Mouse (Mus musculus) forebrain, embryonic 14.5 days (tissue): ENCODE measurements at regions not wholly inside any gene's neighbourhood (a gene's known extent, or its start where the extent isn't known, plus 50 kb on each side); places are given as distances from the start of the nearest gene placed in this dataset.

Experiments
- ATAC-seq: fragments of 200-750 bp; cut with Nextera tagmentation; 2 replicates; pipeline ENCODE4 v1.8.0; 2017; ENCODE audit warnings: mild to moderate bottlenecking, moderate library complexity
- DNase-seq: peaks from one replicate; pipeline ENCODE4 v3.0.0-alpha.2; 2015; ENCODE audit warnings: low spot score
- H3K27ac ChIP-seq: fragments of 300-500 bp; sonication (generic); 2 replicates; pipeline ENCODE4 v1.5.1; 2014; ENCODE audit warnings: low read depth, mild to moderate bottlenecking, control low read depth, low read length, moderate library complexity
- H3K27me3 ChIP-seq: fragments of 300-500 bp; sonication (generic); replicated peaks from 2 replicates; pipeline ENCODE4 v1.6.1; 2014; ENCODE audit warnings: low read length, control low read depth, mixed read lengths; ENCODE audit not compliant: control insufficient read depth, insufficient read depth
- H3K36me3 ChIP-seq: fragments of 300-500 bp; sonication (generic); 2 replicates; pipeline ENCODE4 v1.6.1; 2014; ENCODE audit warnings: low read length, control low read depth; ENCODE audit not compliant: control insufficient read depth, insufficient read depth
- H3K4me1 ChIP-seq: fragments of 300-500 bp; sonication (generic); 2 replicates; pipeline ENCODE4 v1.6.1; 2014; ENCODE audit warnings: antibody characterized with exemption, low read length, control low read depth; ENCODE audit not compliant: control insufficient read depth, insufficient read depth
- H3K4me2 ChIP-seq: fragments of 300-500 bp; sonication (generic); 2 replicates; pipeline ENCODE4 v1.6.1; 2014; ENCODE audit warnings: mild to moderate bottlenecking, control low read depth, low read length
- H3K4me3 ChIP-seq: fragments of 300-500 bp; sonication (generic); 2 replicates; pipeline ENCODE4 v1.5.1; 2014; ENCODE audit warnings: low read depth, low read length, control low read depth
- H3K9ac ChIP-seq: fragments of 300-500 bp; sonication (generic); 2 replicates; pipeline ENCODE4 v1.6.1; 2014; ENCODE audit warnings: mild to moderate bottlenecking, low read length, control low read depth, moderate library complexity
- H3K9me3 ChIP-seq: fragments of 300-500 bp; sonication (generic); replicated peaks from 2 replicates; pipeline ENCODE4 v1.6.1; 2016; ENCODE audit warnings: low read length, control low read depth, mixed read lengths; ENCODE audit not compliant: control insufficient read depth
- WGBS: fragments of 180-500 bp; shearing (Covaris S2); extraction: QIAGEN DNeasy Blood & Tissue Kit; methylation state at CpG from one replicate; pipeline ENCODE4 v1.1.7; 2014; 5-methylcytosine and 5-hydroxymethylcytosine counted together

- Histone ChIP-seq H3K27me3 (no peaks in the 10 kb centered on the region), H3K36me3 (no peaks in the 10 kb centered on the region), H3K4me3 (no peak overlapping the region), H3K9me3 (no peaks in the 10 kb centered on the region), H3K27ac (no peak overlapping the region), H3K4me1 (no peaks in the 10 kb centered on the region), H3K4me2 (no peak overlapping the region), H3K9ac (no peak overlapping the region)
- WGBS, result 68% methylated on average over 3 of the region's 3 CpGs
- DNase-seq (peak; percentile 18), ATAC-seq (peak; percentile 54; the same call in 1 of the 2 replicates)
These were observed 87.1 kb upstream of the Fam3c start for GRCm38 (mm10) chr6:22443170-22443569.

GRCm38 (mm10) chr6:22442591-22442990 lies 86.5 kb upstream of the Fam3c start:
- H3K4me1 ChIP-seq, result no peaks in the 10 kb centered on the region
- H3K4me3 ChIP-seq, result no peak overlapping the region
- H3K27me3 ChIP-seq, result no peaks in the 10 kb centered on the region
- ATAC-seq (no peak), DNase-seq (no peak)
- H3K36me3 ChIP-seq, result no peaks in the 10 kb centered on the region
- H3K27ac ChIP-seq, result no peak overlapping the region
- no peak overlapping the region for H3K4me2 ChIP-seq
- no peak overlapping the region for H3K9ac ChIP-seq
- no peaks in the 10 kb centered on the region for H3K9me3 ChIP-seq
- WGBS, result 91% methylated on average over 8 of the region's 8 CpGs

GRCm38 (mm10) chr6:22439871-22440270 lies 83.8 kb upstream of the Fam3c start:
- H3K4me1 ChIP-seq, result no peaks in the 10 kb centered on the region
- H3K27ac ChIP-seq, result no peak overlapping the region
- H3K36me3 ChIP-seq, result no peaks in the 10 kb centered on the region
- no peaks in the 10 kb centered on the region for H3K27me3 ChIP-seq
- H3K4me2 ChIP-seq, result no peak overlapping the region
- no peak overlapping the region for H3K4me3 ChIP-seq
- H3K9ac ChIP-seq, result no peak overlapping the region
- no peaks in the 10 kb centered on the region for H3K9me3 ChIP-seq
- no peak for ATAC-seq
- DNase-seq, result no peak
- 87% methylated on average over 9 of the region's 9 CpGs for WGBS

GRCm38 (mm10) chr6:22429026-22429425 lies 73.0 kb upstream of the Fam3c start:
- Histone ChIP-seq H3K36me3 (no peaks in the 10 kb centered on the region), H3K27ac (no peak overlapping the region), H3K9me3 (no peaks in the 10 kb centered on the region), H3K4me1 (no peaks in the 10 kb centered on the region), H3K9ac (no peak overlapping the region), H3K4me3 (no peak overlapping the region), H3K27me3 (no peaks in the 10 kb centered on the region), H3K4me2 (no peak overlapping the region)
- 36% methylated on average over 3 of the region's 3 CpGs for WGBS
- DNase-seq (peak; percentile 46), ATAC-seq (peak; percentile 72; the same call in 1 of the 2 replicates)

- WGBS, result 88% methylated on average over 10 of the region's 10 CpGs
- Histone ChIP-seq H3K4me1 (no peaks in the 10 kb centered on the region), H3K4me3 (no peak overlapping the region), H3K27ac (no peak overlapping the region), H3K9ac (no peak overlapping the region), H3K9me3 (no peaks in the 10 kb centered on the region), H3K4me2 (no peak overlapping the region), H3K27me3 (no peaks in the 10 kb centered on the region), H3K36me3 (no peaks in the 10 kb centered on the region)
- ATAC-seq (no peak), DNase-seq (no peak)
These were observed 68.2 kb upstream of the Fam3c start for GRCm38 (mm10) chr6:22424161-22424807.

- peak; percentile 45 for DNase-seq
- 82% methylated on average over 9 of the region's 9 CpGs for WGBS
These were observed 67.3 kb upstream of the Fam3c start for GRCm38 (mm10) chr6:22423070-22423980.

GRCm38 (mm10) chr6:22421551-22421950 lies 65.5 kb upstream of the Fam3c start:
- H3K27me3 ChIP-seq, result no peaks in the 10 kb centered on the region
- no peak overlapping the region for H3K9ac ChIP-seq
- H3K4me3 ChIP-seq, result no peak overlapping the region
- H3K27ac ChIP-seq, result no peak overlapping the region
- H3K4me2 ChIP-seq, result no peak overlapping the region
- H3K9me3 ChIP-seq, result no peaks in the 10 kb centered on the region
- ATAC-seq (no peak), DNase-seq (no peak)
- H3K36me3 ChIP-seq, result no peaks in the 10 kb centered on the region
- WGBS, result 86% methylated on average over 2 of the region's 2 CpGs
- no peaks in the 10 kb centered on the region for H3K4me1 ChIP-seq

More at GRCm38 (mm10) chr6:22423070-22423980, 67.3 kb upstream of the Fam3c start:
- Histone ChIP-seq H3K4me3 (no peak overlapping the region), H3K36me3 (no peaks in the 10 kb centered on the region), H3K9ac (no peak overlapping the region), H3K27me3 (no peaks in the 10 kb centered on the region), H3K27ac (no peak overlapping the region), H3K4me1 (no peaks in the 10 kb centered on the region), H3K4me2 (no peak overlapping the region), H3K9me3 (no peaks in the 10 kb centered on the region)
- peak; percentile 70 for ATAC-seq

GRCm38 (mm10) chr6:22418279-22418678 lies 62.2 kb upstream of the Fam3c start:
- Histone ChIP-seq H3K4me3 (no peak overlapping the region), H3K9me3 (no peaks in the 10 kb centered on the region), H3K27me3 (no peaks in the 10 kb centered on the region), H3K9ac (no peak overlapping the region), H3K4me1 (no peaks in the 10 kb centered on the region), H3K27ac (no peak overlapping the region), H3K36me3 (no peaks in the 10 kb centered on the region), H3K4me2 (no peak overlapping the region)
- WGBS, result 83% methylated on average over 4 of the region's 4 CpGs
- ATAC-seq (no peak), DNase-seq (no peak)

- Histone ChIP-seq H3K4me2 (no peak overlapping the region), H3K27ac (no peak overlapping the region), H3K9ac (no peak overlapping the region), H3K36me3 (no peaks in the 10 kb centered on the region), H3K9me3 (no peaks in the 10 kb centered on the region), H3K4me3 (no peak overlapping the region), H3K27me3 (no peaks in the 10 kb centered on the region), H3K4me1 (no peaks in the 10 kb centered on the region; the same call in 1 of the 2 replicates)
- no peak for DNase-seq
- no peak; the same call in 1 of the 2 replicates for ATAC-seq
- WGBS, result 39% methylated on average over 2 of the region's 2 CpGs
These were observed 61.1 kb upstream of the Fam3c start for GRCm38 (mm10) chr6:22417189-22417588.
